ENCODE assay signal across 21 mouse cellular contexts in the genomic region with DNA sequence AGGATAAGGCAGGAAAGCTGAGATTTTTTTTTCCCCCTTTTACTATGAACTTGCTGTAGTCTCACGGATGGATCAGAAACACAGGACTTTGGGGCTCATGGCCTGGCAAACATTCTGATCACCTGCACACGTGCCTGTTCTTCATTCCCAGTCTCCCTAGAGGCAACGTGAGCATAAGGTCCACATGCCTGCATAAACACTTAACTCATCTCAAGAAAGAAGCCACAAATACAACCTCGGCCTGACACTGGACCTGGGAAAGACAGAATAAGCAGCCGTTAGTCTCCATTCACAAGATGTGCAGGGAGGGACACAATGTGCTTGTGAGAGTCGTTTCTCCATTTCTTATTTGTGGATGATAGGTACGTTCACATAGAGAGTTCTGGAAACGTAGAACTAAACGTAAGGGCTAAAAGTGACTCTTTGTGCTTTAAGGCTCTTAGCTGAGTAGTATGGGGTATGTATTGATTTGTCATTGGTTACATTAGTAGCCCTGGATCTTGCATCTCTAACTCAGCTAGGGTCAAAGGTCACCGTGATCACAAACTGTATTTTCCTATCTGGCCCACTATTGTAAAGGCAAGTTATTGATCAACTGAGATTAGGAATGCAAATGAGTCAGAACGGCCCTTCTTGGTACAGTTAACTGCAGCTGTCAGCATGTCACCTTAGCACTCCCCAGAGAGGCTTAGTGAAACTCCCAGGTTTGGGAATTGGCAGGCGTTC. TPM values are rescaled to one million over a fixed set of nuclear protein-coding genes. Genes with fewer than 3 reads are reported as not detected.
A peak's percentile ranks its signal among the peaks of the same experiment; 100 is the strongest.
DNase-seq lines count a peak whose midpoint lies in the region; ATAC-seq and TF ChIP-seq lines count a peak whose summit lies in the region.
"Had no signal": no experiment of that assay in that cellular context is flagged by ENCODE, and none has a peak within 500 bp of the region (broad histone marks: within the 10 kb centered on the region; RNA-seq: fewer than 3 reads in every experiment).

No protein-coding gene starts in this region.

- H3K4me2 ChIP-seq in intestine, embryonic 16.5 days (ENCODE audit: low read depth, low read length) = no peak overlapping the region
- H3K4me2 ChIP-seq in intestine, embryonic 15.5 days (replicated peaks) = no peak overlapping the region
- H3K4me2 ChIP-seq in liver, embryonic 11.5 days = no peak overlapping the region
- H3K4me2 ChIP-seq in limb, embryonic 14.5 days (replicated peaks; ENCODE audit: low read depth, low read length, severe bottlenecking) = no peak overlapping the region
- H3K4me2 ChIP-seq: embryonic facial prominence, embryonic 13.5 days; forebrain, embryonic 13.5 days; hindbrain, embryonic 12.5 days had no signal

- TF ChIP-seq POLR2A in liver, adult 2 months (IDR thresholded peaks at IDR 0.05; ENCODE audit: extremely low read depth, insufficient read depth, low read length) = no peak
- TF ChIP-seq POLR2A in limb, embryonic 14.5 days (IDR thresholded peaks at IDR 0.05; ENCODE audit: borderline replicate concordance, extremely low read depth, insufficient read depth, insufficient read length) = no peak

- no peak overlapping the region for H3K9ac ChIP-seq in intestine, embryonic 16.5 days (ENCODE audit: low read depth, low read length)
- H3K9ac ChIP-seq in intestine, embryonic 15.5 days = no peak overlapping the region
- peak overlapping the region; percentile 38; the same call in 1 of the 2 replicates for H3K9ac ChIP-seq in liver, adult 2 months (ENCODE audit: low read depth, low read length)
- H3K9ac ChIP-seq in liver, embryonic 11.5 days (ENCODE audit: low read depth, low read length) = no peak overlapping the region
- no peak overlapping the region for H3K9ac ChIP-seq in limb, embryonic 14.5 days (ENCODE audit: low read depth, low read length, severe bottlenecking)
- H3K9ac ChIP-seq: embryonic facial prominence, embryonic 13.5 days; forebrain, embryonic 13.5 days; hindbrain, embryonic 12.5 days had no signal

- DNase-seq in liver, adult 2 months (ENCODE audit: extremely low read depth, low read depth, low spot score) = peak; percentile 93
- no peak for DNase-seq in liver, embryonic 11.5 days (ENCODE audit: low spot score)
- DNase-seq in limb, embryonic 14.5 days (ENCODE audit: low spot score) = no peak
- no peak for DNase-seq in right cerebral cortex, postnatal 36 days (ENCODE audit: low spot score in 2 of 2)
- DNase-seq: adrenal gland, postnatal 14 days; cerebellum, adult 11-12 months; cerebellum, adult 9-10 months; cerebellum, postnatal 25 days; gastrocnemius, adult 2 months; gastrocnemius, postnatal 25 days; heart, postnatal 10 days; heart, postnatal 4 days had no signal

- peak; percentile 36; the same call in 1 of the 2 replicates for ATAC-seq in intestine, embryonic 16.5 days
- no peak for ATAC-seq in intestine, embryonic 15.5 days
- no peak for ATAC-seq in liver, embryonic 11.5 days (replicated peaks; ENCODE audit: low FRiP score)
- ATAC-seq in limb, embryonic 14.5 days (ENCODE audit: low FRiP score, low read depth) = no peak
- ATAC-seq: activated CD4-positive, CD25-positive, alpha-beta regulatory T cell, adult 4 months; forebrain, embryonic 13.5 days; Patski had no signal

- no peaks in the 10 kb centered on the region for H3K36me3 ChIP-seq in intestine, embryonic 16.5 days (ENCODE audit: control insufficient read depth, insufficient read depth, low read length)
- no peaks in the 10 kb centered on the region for H3K36me3 ChIP-seq in intestine, embryonic 15.5 days
- H3K36me3 ChIP-seq in liver, adult 2 months (ENCODE audit: control insufficient read depth, insufficient read depth, low read length) = no peaks in the 10 kb centered on the region
- no peaks in the 10 kb centered on the region for H3K36me3 ChIP-seq in liver, embryonic 11.5 days (ENCODE audit: control insufficient read depth, insufficient read depth, low read length)
- no peaks in the 10 kb centered on the region for H3K36me3 ChIP-seq in limb, embryonic 14.5 days (ENCODE audit: control insufficient read depth, insufficient read depth, low read length)
- H3K36me3 ChIP-seq: embryonic facial prominence, embryonic 13.5 days; heart, embryonic 10.5 days; hindbrain, embryonic 12.5 days had no signal

- H3K4me1 ChIP-seq in intestine, embryonic 16.5 days (ENCODE audit: control insufficient read depth, insufficient read depth, low read length) = 0 out of 2 replicates have a peak, but pooled peaks cover 5% of the 10 kb centered on the region
- no peaks in the 10 kb centered on the region for H3K4me1 ChIP-seq in intestine, embryonic 15.5 days (replicated peaks)
- peaks cover 12% of the 10 kb centered on the region; the same call in 1 of the 2 replicates for H3K4me1 ChIP-seq in liver, adult 2 months (ENCODE audit: control insufficient read depth, insufficient read depth, low read length)
- H3K4me1 ChIP-seq in liver, embryonic 11.5 days (replicated peaks; ENCODE audit: control insufficient read depth, insufficient read depth, low read length) = no peaks in the 10 kb centered on the region
- peaks cover 9% of the 10 kb centered on the region; the same call in 1 of the 2 replicates for H3K4me1 ChIP-seq in limb, embryonic 14.5 days (ENCODE audit: control insufficient read depth, insufficient read depth, low read length)
- H3K4me1 ChIP-seq: forebrain, embryonic 13.5 days; heart, embryonic 10.5 days; hindbrain, embryonic 12.5 days had no signal

- no peaks in the 10 kb centered on the region for H3K9me3 ChIP-seq in intestine, embryonic 16.5 days (ENCODE audit: control insufficient read depth, low read length)
- no peaks in the 10 kb centered on the region for H3K9me3 ChIP-seq in intestine, embryonic 15.5 days
- H3K9me3 ChIP-seq in liver, embryonic 11.5 days (ENCODE audit: control insufficient read depth, low read length) = no peaks in the 10 kb centered on the region
- H3K9me3 ChIP-seq in limb, embryonic 14.5 days (ENCODE audit: control insufficient read depth, low read length) = no peaks in the 10 kb centered on the region
- H3K9me3 ChIP-seq: embryonic facial prominence, embryonic 13.5 days; forebrain, embryonic 13.5 days; heart, embryonic 10.5 days; hindbrain, embryonic 12.5 days had no signal

- H3K27ac ChIP-seq in intestine, embryonic 16.5 days (ENCODE audit: low read length) = no peak overlapping the region
- no peak overlapping the region for H3K27ac ChIP-seq in intestine, embryonic 15.5 days
- H3K27ac ChIP-seq in liver, adult 2 months (replicated peaks; ENCODE audit: insufficient read depth, low read depth, low read length) = peak overlapping the region; percentile 41
- no peak overlapping the region for H3K27ac ChIP-seq in liver, embryonic 11.5 days (ENCODE audit: low read depth, low read length)
- H3K27ac ChIP-seq in limb, embryonic 14.5 days (replicated peaks; ENCODE audit: low read depth, low read length) = peak overlapping the region; percentile 9
- H3K27ac ChIP-seq: embryonic facial prominence, embryonic 13.5 days; forebrain, embryonic 13.5 days; gastrocnemius, adult 2 months; heart, embryonic 10.5 days; hindbrain, embryonic 12.5 days had no signal

- no peak for TF ChIP-seq CTCF in liver, adult 2 months (IDR thresholded peaks at IDR 0.05; ENCODE audit: low read depth, low read length)

- H3K27me3 ChIP-seq in intestine, embryonic 16.5 days (replicated peaks; ENCODE audit: control insufficient read depth, insufficient read depth, low read length) = no peaks in the 10 kb centered on the region
- no peaks in the 10 kb centered on the region for H3K27me3 ChIP-seq in intestine, embryonic 15.5 days (replicated peaks)
- no peaks in the 10 kb centered on the region for H3K27me3 ChIP-seq in liver, adult 2 months (ENCODE audit: control insufficient read depth, insufficient read depth, low read length)
- H3K27me3 ChIP-seq in liver, embryonic 11.5 days (replicated peaks; ENCODE audit: control insufficient read depth, insufficient read depth, low read length) = no peaks in the 10 kb centered on the region
- H3K27me3 ChIP-seq in limb, embryonic 14.5 days (ENCODE audit: control insufficient read depth, insufficient read depth, low read length) = no peaks in the 10 kb centered on the region
- H3K27me3 ChIP-seq: CH12.LX; embryonic facial prominence, embryonic 13.5 days; forebrain, embryonic 13.5 days; hindbrain, embryonic 12.5 days; Patski had no signal

- peaks cover 6% of the 10 kb centered on the region; the same call in 1 of the 2 replicates for H3K79me2 ChIP-seq in liver, adult 2 months (ENCODE audit: control insufficient read depth, insufficient read depth, low read length)

- no peak overlapping the region for H3K4me3 ChIP-seq in intestine, embryonic 16.5 days (ENCODE audit: low read length)
- H3K4me3 ChIP-seq in intestine, embryonic 15.5 days (replicated peaks) = no peak overlapping the region
- no peak overlapping the region for H3K4me3 ChIP-seq in liver, adult 2 months (ENCODE audit: insufficient read depth, low read depth, low read length)
- H3K4me3 ChIP-seq in liver, embryonic 11.5 days (ENCODE audit: low read depth, low read length) = no peak overlapping the region
- no peak overlapping the region for H3K4me3 ChIP-seq in limb, embryonic 14.5 days (replicated peaks; ENCODE audit: low read length)
- H3K4me3 ChIP-seq: embryonic facial prominence, embryonic 13.5 days; forebrain, embryonic 13.5 days; gastrocnemius, adult 2 months; heart, embryonic 10.5 days; hindbrain, embryonic 12.5 days had no signal

- 77% methylated on average over 12 of the region's 12 CpGs for WGBS in intestine, embryonic 16.5 days
- WGBS in intestine, embryonic 15.5 days = 75% methylated on average over 12 of the region's 12 CpGs
- 30% methylated on average over 12 of the region's 12 CpGs for WGBS in liver, adult 2 months
- 80% methylated on average over 12 of the region's 12 CpGs for WGBS in liver, embryonic 11.5 days
- 63% methylated on average over 12 of the region's 12 CpGs for WGBS in limb, embryonic 14.5 days

RNA-seq across cellular contexts. Expression of a gene that starts 18.6 kb away (rescaled TPM):
- 11.0 and 13.5 TPM in 2 replicates for polyA plus RNA-seq in intestine, embryonic 16.5 days (2015; fragmentation: Nextera tagmentation; extraction: Ambion mirVana)
- 7.7 and 8.4 TPM in 2 replicates for polyA plus RNA-seq in intestine, embryonic 15.5 days (2015; fragmentation: Nextera tagmentation; extraction: Ambion mirVana)
- total RNA-seq in liver, adult 2 months (2014; rRNA removed) = 211 and 223 TPM in 2 replicates
- polyA plus RNA-seq in liver, adult 2 months (2012; rRNA removed) = 75.1 and 86.7 TPM in 2 replicates
- polyA plus RNA-seq in liver, embryonic 11.5 days (2014; fragmentation: Nextera tagmentation; extraction: Ambion mirVana) = 3.4 and 3.5 TPM in 2 replicates
- polyA plus RNA-seq in limb, embryonic 14.5 days (2012; rRNA removed) = 61.1 and 62.0 TPM in 2 replicates
- 48.2 and 51.1 TPM in 2 replicates for polyA plus RNA-seq in limb, embryonic 14.5 days (2014; fragmentation: Nextera tagmentation; extraction: Ambion mirVana)

Comparison
In these comparisons a context has a peak if more than half of its experiments do, and no peak if none do; other contexts are left out.
1. H3K27ac ChIP-seq: peak in liver, adult 2 months (single experiment) and limb, embryonic 14.5 days (single experiment); none in intestine, embryonic 16.5 days (single experiment), intestine, embryonic 15.5 days (single experiment) and liver, embryonic 11.5 days (single experiment).